Mouse (Mus musculus) cerebellum, adult 11-12 months (tissue): ENCODE measurements at regions not wholly inside any gene's neighbourhood (a gene's known extent, or its start where the extent isn't known, plus 50 kb on each side); places are given as distances from the start of the nearest gene placed in this dataset.

ENCODE experiments used
- DNase-seq: peaks from one replicate; pipeline ENCODE4 v3.0.0; 2022

GRCm38 (mm10) chrX:63366321-63366720, 785.7 kb downstream of the Gm6760 start:
- DNase-seq, result peak; percentile 71

- DNase-seq, result peak; percentile 74
Observed at GRCm38 (mm10) chrX:63365666-63366065, 786.3 kb downstream of the Gm6760 start.

GRCm38 (mm10) chrX:63355035-63355434, 797.0 kb downstream of the Gm6760 start:
- no peak for DNase-seq
